Mouse (Mus musculus) stomach, postnatal 0 days (tissue): ENCODE measurements at regions not wholly inside any gene's neighbourhood (a gene's known extent, or its start where the extent isn't known, plus 50 kb on each side); places are given as distances from the start of the nearest gene placed in this dataset.

Experiments
- ATAC-seq: fragments of 200-750 bp; cut with Nextera tagmentation; 2 replicates; pipeline ENCODE4 v1.8.0; 2017; ENCODE audit not compliant: low FRiP score, low TSS enrichment
- DNase-seq: peaks from one replicate; pipeline ENCODE4 v3.0.0-alpha.2; 2016; ENCODE audit warnings: low spot score
- H3K27ac ChIP-seq: fragments of 300-500 bp; sonication (generic); replicated peaks from 2 replicates; pipeline ENCODE4 v1.5.1; 2014; ENCODE audit warnings: mild to moderate bottlenecking, control low read depth
- H3K27me3 ChIP-seq: fragments of 300-500 bp; sonication (generic); 2 replicates; pipeline ENCODE4 v1.6.1; 2014; ENCODE audit warnings: low read length; ENCODE audit not compliant: control insufficient read depth, insufficient read depth
- H3K36me3 ChIP-seq: fragments of 300-500 bp; sonication (generic); 2 replicates; pipeline ENCODE4 v1.6.1; 2014; ENCODE audit warnings: low read length, mixed read lengths; ENCODE audit not compliant: control insufficient read depth, insufficient read depth
- H3K4me1 ChIP-seq: fragments of 300-500 bp; sonication (generic); replicated peaks from 2 replicates; pipeline ENCODE4 v1.6.1; 2014; ENCODE audit warnings: antibody characterized with exemption; ENCODE audit not compliant: control insufficient read depth, insufficient read depth
- H3K4me2 ChIP-seq: fragments of 300-500 bp; sonication (generic); replicated peaks from 2 replicates; pipeline ENCODE4 v1.6.1; 2014; ENCODE audit warnings: low read depth, mild to moderate bottlenecking, control low read depth, moderate library complexity
- H3K4me3 ChIP-seq: fragments of 300-500 bp; sonication (generic); 2 replicates; pipeline ENCODE4 v1.5.1; 2014; ENCODE audit warnings: low read depth, low read length, control low read depth
- H3K9ac ChIP-seq: fragments of 300-500 bp; sonication (generic); 2 replicates; pipeline ENCODE4 v1.6.1; 2014; ENCODE audit warnings: mild to moderate bottlenecking, low read length, control low read depth, mixed read lengths
- H3K9me3 ChIP-seq: fragments of 300-500 bp; sonication (generic); 2 replicates; pipeline ENCODE4 v1.6.1; 2016; ENCODE audit warnings: low read length; ENCODE audit not compliant: control insufficient read depth
- CTCF ChIP-seq: IDR thresholded peaks from 2 replicates; pipeline ENCODE4 v1.5.1; 2016; ENCODE audit warnings: antibody characterized with exemption, low read depth, mild to moderate bottlenecking, moderate library complexity
- EP300 ChIP-seq: optimal IDR thresholded peaks from 2 replicates; pipeline ENCODE3; 2016; ENCODE audit warnings: antibody characterized with exemption
- WGBS: fragments of 180-500 bp; shearing (Covaris S2); extraction: QIAGEN DNeasy Blood & Tissue Kit; methylation state at CpG from one replicate; pipeline ENCODE4 v1.1.7; 2014; 5-methylcytosine and 5-hydroxymethylcytosine counted together

- no peak for DNase-seq
- WGBS = 65% methylated on average over 2 of the region's 2 CpGs
- ATAC-seq = no peak
- no peaks in the 10 kb centered on the region for H3K4me1 ChIP-seq
- H3K9ac ChIP-seq = no peak overlapping the region
- no peak for TF ChIP-seq CTCF
- no peak for TF ChIP-seq EP300
- no peaks in the 10 kb centered on the region for H3K36me3 ChIP-seq
- no peaks in the 10 kb centered on the region for H3K9me3 ChIP-seq
- no peak overlapping the region for H3K27ac ChIP-seq
- H3K4me3 ChIP-seq = no peak overlapping the region
- no peak overlapping the region for H3K4me2 ChIP-seq
- no peaks in the 10 kb centered on the region for H3K27me3 ChIP-seq
These were observed 687.4 kb downstream of the Gm826 start for GRCm38 (mm10) chr2:159646595-159646994.

- no peaks in the 10 kb centered on the region for H3K27me3 ChIP-seq
- no peak overlapping the region for H3K27ac ChIP-seq
- DNase-seq (no peak), ATAC-seq (no peak)
- no peak for TF ChIP-seq CTCF
- no peak for TF ChIP-seq EP300
- no peak overlapping the region for H3K9ac ChIP-seq
- no peak overlapping the region for H3K4me3 ChIP-seq
- no peaks in the 10 kb centered on the region for H3K9me3 ChIP-seq
- H3K4me1 ChIP-seq = no peaks in the 10 kb centered on the region
- WGBS = 64% methylated on average over 3 of the region's 3 CpGs
- H3K4me2 ChIP-seq = no peak overlapping the region
- no peaks in the 10 kb centered on the region for H3K36me3 ChIP-seq
These were observed 681.7 kb downstream of the Gm826 start for GRCm38 (mm10) chr2:159652243-159652642.

- Histone ChIP-seq H3K36me3 (no peaks in the 10 kb centered on the region), H3K9me3 (no peaks in the 10 kb centered on the region), H3K4me2 (no peak overlapping the region), H3K27me3 (no peaks in the 10 kb centered on the region), H3K4me3 (no peak overlapping the region), H3K27ac (no peak overlapping the region), H3K4me1 (no peaks in the 10 kb centered on the region), H3K9ac (no peak overlapping the region)
- no peak for TF ChIP-seq CTCF
- no peak for TF ChIP-seq EP300
- no peak for ATAC-seq
- 23% methylated on average over 3 of the region's 3 CpGs for WGBS
- no peak for DNase-seq
These were observed 657.1 kb downstream of the Gm826 start for GRCm38 (mm10) chr2:159676845-159677244.

DNA sequence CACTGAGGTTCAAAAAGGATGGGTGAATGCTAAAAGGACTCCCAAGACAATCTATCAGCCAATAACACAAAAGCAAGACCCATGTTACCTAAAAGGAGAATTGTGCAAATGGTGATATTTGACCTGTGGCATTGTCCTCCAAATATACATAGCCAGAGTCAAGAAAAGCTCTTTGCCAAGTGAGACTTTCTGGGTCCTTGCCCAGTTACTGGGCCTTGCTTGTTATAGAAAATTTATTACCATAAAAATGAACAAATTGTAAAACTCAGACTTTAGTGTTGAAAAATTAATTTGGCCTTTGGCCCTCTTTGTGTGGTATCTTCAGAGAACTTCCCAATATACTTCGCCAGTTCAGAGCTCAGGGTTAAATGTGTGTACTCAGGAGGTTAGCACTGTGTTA is 653.3 kb downstream of the Gm826 start:
- ATAC-seq (no peak), DNase-seq (no peak)
- Histone ChIP-seq H3K27me3 (no peaks in the 10 kb centered on the region), H3K9me3 (no peaks in the 10 kb centered on the region), H3K4me3 (no peak overlapping the region), H3K4me2 (no peak overlapping the region), H3K36me3 (no peaks in the 10 kb centered on the region), H3K9ac (no peak overlapping the region), H3K4me1 (no peaks in the 10 kb centered on the region), H3K27ac (no peak overlapping the region)
- TF ChIP-seq CTCF = no peak
- WGBS = 50% methylated on average over 1 of the region's 1 CpGs

DNA sequence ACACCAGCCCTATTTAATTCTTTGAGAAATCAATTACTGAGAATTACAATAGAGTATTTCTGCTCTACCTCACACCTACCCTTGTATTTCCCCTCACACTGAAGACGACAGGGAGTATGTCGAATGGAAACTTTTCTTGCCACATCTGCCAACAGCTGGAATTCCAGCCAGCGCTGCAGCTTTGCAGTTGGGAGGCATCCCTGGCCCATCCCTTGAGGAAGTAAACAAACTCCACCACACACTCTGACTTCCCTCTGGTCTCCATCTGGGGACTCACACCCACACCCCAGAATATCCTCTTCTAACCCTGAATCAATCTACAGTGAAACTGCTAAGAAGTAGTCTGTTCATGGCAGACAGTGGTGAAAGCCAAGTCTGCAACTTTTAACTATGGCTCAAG is 630.9 kb downstream of the Gm826 start:
- Histone ChIP-seq H3K4me2 (no peak overlapping the region), H3K4me3 (no peak overlapping the region), H3K36me3 (no peaks in the 10 kb centered on the region), H3K4me1 (no peaks in the 10 kb centered on the region), H3K27me3 (no peaks in the 10 kb centered on the region), H3K9ac (no peak overlapping the region), H3K27ac (no peak overlapping the region), H3K9me3 (no peaks in the 10 kb centered on the region)
- DNase-seq (no peak), ATAC-seq (no peak)
- TF ChIP-seq EP300 (no peak), CTCF (no peak)
- 51% methylated on average over 3 of the region's 3 CpGs for WGBS

DNA sequence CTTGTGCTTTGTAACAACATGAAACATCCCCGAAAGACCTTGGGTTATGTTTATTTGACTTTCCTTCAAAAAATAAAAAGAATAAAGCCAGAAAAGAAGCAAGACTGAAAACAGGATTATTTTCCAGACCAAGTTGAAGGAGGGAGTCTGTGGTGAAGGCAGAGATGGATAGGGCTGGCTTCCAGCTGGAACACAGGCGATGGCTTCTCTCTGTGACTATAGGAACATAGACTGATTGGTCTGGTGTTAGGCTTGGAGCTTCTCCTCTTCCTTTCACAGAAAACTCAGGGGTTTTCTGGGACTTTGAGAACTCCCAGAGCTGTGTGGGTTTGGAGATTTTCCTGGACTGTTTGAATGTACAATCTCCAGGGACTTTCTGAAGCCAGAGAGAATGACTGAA is 625.8 kb downstream of the Gm826 start:
- Histone ChIP-seq H3K27ac (no peak overlapping the region), H3K4me2 (no peak overlapping the region), H3K4me1 (no peaks in the 10 kb centered on the region), H3K9ac (no peak overlapping the region), H3K4me3 (no peak overlapping the region), H3K36me3 (no peaks in the 10 kb centered on the region), H3K9me3 (no peaks in the 10 kb centered on the region), H3K27me3 (no peaks in the 10 kb centered on the region)
- ATAC-seq (no peak), DNase-seq (no peak)
- 51% methylated on average over 2 of the region's 2 CpGs for WGBS
- TF ChIP-seq EP300 (no peak), CTCF (no peak)
